Mouse (Mus musculus): ENCODE data around the gene Fat1.

DNA sequence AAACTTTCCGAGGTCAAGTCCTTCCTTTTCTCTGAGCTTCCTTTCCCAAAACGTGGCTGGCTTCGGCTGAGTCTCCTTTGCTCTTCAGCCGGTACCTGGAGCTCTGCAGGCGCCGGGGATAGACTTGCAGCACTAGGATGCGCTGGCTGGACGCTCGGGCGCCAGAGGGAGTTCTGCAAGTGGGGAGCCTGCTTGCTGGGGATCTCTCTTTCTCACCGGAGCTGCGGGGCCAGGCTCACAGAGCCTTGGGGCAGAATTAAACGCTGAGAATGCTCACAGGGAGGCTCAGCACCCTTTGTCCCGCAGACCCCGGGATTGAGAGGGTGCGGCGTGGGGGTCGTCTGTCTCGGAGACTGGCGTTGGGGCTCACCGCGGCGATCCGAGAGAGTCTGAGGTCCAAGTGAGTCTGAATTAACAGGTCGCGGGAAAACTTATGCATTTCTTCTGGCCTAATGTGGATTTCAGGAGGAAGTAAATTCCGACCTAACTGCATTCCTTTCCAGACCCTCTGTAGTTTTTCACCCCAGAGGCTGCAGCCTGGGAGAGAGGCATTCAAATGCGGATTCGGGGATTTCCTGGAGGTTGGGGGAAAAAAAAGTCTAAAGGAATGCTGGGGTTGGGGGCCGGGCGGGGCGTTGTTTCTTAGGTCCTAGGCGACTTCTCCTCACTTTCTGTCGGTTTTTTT, 2.0 kb downstream of the Fat1 start:
- TF ChIP-seq POLR2A (IDR thresholded peaks at IDR 0.05; ENCODE audit: extremely low read depth, insufficient read depth, low read length) (no peak), CTCF (IDR thresholded peaks at IDR 0.05; ENCODE audit: low read depth, low read length) (peak; percentile 68)

Measured in liver, adult 2 months (tissue).